Mouse (Mus musculus) stomach, postnatal 0 days (tissue): ENCODE data around the gene BC048679. TPM values are rescaled to one million over a fixed set of nuclear protein-coding genes. Genes with fewer than 3 reads are reported as not detected.

ENCODE experiments used
- ATAC-seq: fragments of 200-750 bp; cut with Nextera tagmentation; 2 replicates; pipeline ENCODE4 v1.8.0; 2017; ENCODE audit not compliant: low FRiP score, low TSS enrichment
- DNase-seq: peaks from one replicate; pipeline ENCODE4 v3.0.0-alpha.2; 2016; ENCODE audit warnings: low spot score
- H3K27ac ChIP-seq: fragments of 300-500 bp; sonication (generic); replicated peaks from 2 replicates; pipeline ENCODE4 v1.5.1; 2014; ENCODE audit warnings: mild to moderate bottlenecking, control low read depth
- H3K27me3 ChIP-seq: fragments of 300-500 bp; sonication (generic); 2 replicates; pipeline ENCODE4 v1.6.1; 2014; ENCODE audit warnings: low read length; ENCODE audit not compliant: control insufficient read depth, insufficient read depth
- H3K36me3 ChIP-seq: fragments of 300-500 bp; sonication (generic); 2 replicates; pipeline ENCODE4 v1.6.1; 2014; ENCODE audit warnings: low read length, mixed read lengths; ENCODE audit not compliant: control insufficient read depth, insufficient read depth
- H3K4me1 ChIP-seq: fragments of 300-500 bp; sonication (generic); replicated peaks from 2 replicates; pipeline ENCODE4 v1.6.1; 2014; ENCODE audit warnings: antibody characterized with exemption; ENCODE audit not compliant: control insufficient read depth, insufficient read depth
- H3K4me2 ChIP-seq: fragments of 300-500 bp; sonication (generic); replicated peaks from 2 replicates; pipeline ENCODE4 v1.6.1; 2014; ENCODE audit warnings: low read depth, mild to moderate bottlenecking, control low read depth, moderate library complexity
- H3K4me3 ChIP-seq: fragments of 300-500 bp; sonication (generic); 2 replicates; pipeline ENCODE4 v1.5.1; 2014; ENCODE audit warnings: low read depth, low read length, control low read depth
- H3K9ac ChIP-seq: fragments of 300-500 bp; sonication (generic); 2 replicates; pipeline ENCODE4 v1.6.1; 2014; ENCODE audit warnings: mild to moderate bottlenecking, low read length, control low read depth, mixed read lengths
- H3K9me3 ChIP-seq: fragments of 300-500 bp; sonication (generic); 2 replicates; pipeline ENCODE4 v1.6.1; 2016; ENCODE audit warnings: low read length; ENCODE audit not compliant: control insufficient read depth
- CTCF ChIP-seq: IDR thresholded peaks from 2 replicates; pipeline ENCODE4 v1.5.1; 2016; ENCODE audit warnings: antibody characterized with exemption, low read depth, mild to moderate bottlenecking, moderate library complexity
- EP300 ChIP-seq: optimal IDR thresholded peaks from 2 replicates; pipeline ENCODE3; 2016; ENCODE audit warnings: antibody characterized with exemption
- WGBS: fragments of 180-500 bp; shearing (Covaris S2); extraction: QIAGEN DNeasy Blood & Tissue Kit; methylation state at CpG from one replicate; pipeline ENCODE4 v1.1.7; 2014; 5-methylcytosine and 5-hydroxymethylcytosine counted together
- polyA plus RNA-seq: library from polyadenylated mRNA; unstranded; fragments of >200 nt; fragmentation: Nextera tagmentation; extraction: Ambion mirVana; gene quantifications from 2 replicates; pipeline ENCODE4 v1.2.1, GENCODE M21; 2015

The BC048679 gene
- polyA plus RNA-seq, 1 experiment from 2014 or later: not detected

- ATAC-seq (no peak), DNase-seq (no peak)
- TF ChIP-seq CTCF (no peak), EP300 (no peak)
- Histone ChIP-seq H3K27ac (no peak overlapping the region), H3K4me3 (no peak overlapping the region), H3K4me1 (no peaks in the 10 kb centered on the region), H3K36me3 (no peaks in the 10 kb centered on the region), H3K4me2 (no peak overlapping the region), H3K9ac (no peak overlapping the region), H3K27me3 (no peaks in the 10 kb centered on the region), H3K9me3 (no peaks in the 10 kb centered on the region)
- WGBS: 31% methylated on average over 13 of the region's 13 CpGs
Measured at GRCm38 (mm10) chr7:81514906-81515590, 17.0 kb upstream of the BC048679 start.

GRCm38 (mm10) chr7:81501050-81501449 is 3.0 kb upstream of the BC048679 start:
- Histone ChIP-seq H3K27me3 (no peaks in the 10 kb centered on the region), H3K4me2 (no peak overlapping the region), H3K36me3 (no peaks in the 10 kb centered on the region), H3K27ac (no peak overlapping the region), H3K9ac (no peak overlapping the region), H3K9me3 (no peaks in the 10 kb centered on the region), H3K4me1 (no peaks in the 10 kb centered on the region), H3K4me3 (no peak overlapping the region)
- 29% methylated on average over 2 of the region's 2 CpGs for WGBS
- ATAC-seq (no peak), DNase-seq (no peak)
- TF ChIP-seq CTCF: no peak
- no peak for TF ChIP-seq EP300

GRCm38 (mm10) chr7:81497171-81497570 is 910 bp downstream of the BC048679 start:
- H3K9ac ChIP-seq: no peak overlapping the region
- no peaks in the 10 kb centered on the region for H3K4me1 ChIP-seq
- H3K4me3 ChIP-seq: no peak overlapping the region
- H3K36me3 ChIP-seq: no peaks in the 10 kb centered on the region
- no peaks in the 10 kb centered on the region for H3K9me3 ChIP-seq
- DNase-seq: no peak
- ATAC-seq: no peak
- H3K27me3 ChIP-seq: 0 out of 2 replicates have a peak, but pooled peaks cover 3% of the 10 kb centered on the region
- no peak overlapping the region for H3K4me2 ChIP-seq
- no peak overlapping the region for H3K27ac ChIP-seq
- WGBS: 17% methylated on average over 6 of the region's 6 CpGs
- TF ChIP-seq CTCF: no peak
- TF ChIP-seq EP300: no peak

GRCm38 (mm10) chr7:81493331-81494021 is 4.6 kb downstream of the BC048679 start, which contains the start of gene Ap3b2:
Gene Ap3b2 (minus strand): TSS chr7:81493925.
- H3K4me3 ChIP-seq: peak within 1 kb of the TSS; percentile 40
- no peaks in the 10 kb centered on the region for H3K4me1 ChIP-seq
- peak within 1 kb of the TSS; percentile 62 for H3K4me2 ChIP-seq
- H3K27me3 ChIP-seq: 0 out of 2 replicates have a peak, but pooled peaks cover 3% of the 10 kb centered on the region
- H3K9me3 ChIP-seq: no peaks in the 10 kb centered on the region
- under 1% methylated on average over 50 of the region's 57 CpGs for WGBS
- DNase-seq (peak; percentile 79), ATAC-seq (peak; percentile 76)
- no peak within 1 kb of the TSS for H3K27ac ChIP-seq
- H3K9ac ChIP-seq: no peak within 1 kb of the TSS
- TF ChIP-seq EP300 (no peak), CTCF (no peak)
- H3K36me3 ChIP-seq: no peaks in the 10 kb centered on the region

- Histone ChIP-seq H3K4me1 (no peaks in the 10 kb centered on the region), H3K4me3 (peak overlapping the region; percentile 40; the same call in 1 of the 2 replicates)
Measured at GRCm38 (mm10) chr7:81492628-81493027, 5.5 kb downstream of the BC048679 start.

DNA sequence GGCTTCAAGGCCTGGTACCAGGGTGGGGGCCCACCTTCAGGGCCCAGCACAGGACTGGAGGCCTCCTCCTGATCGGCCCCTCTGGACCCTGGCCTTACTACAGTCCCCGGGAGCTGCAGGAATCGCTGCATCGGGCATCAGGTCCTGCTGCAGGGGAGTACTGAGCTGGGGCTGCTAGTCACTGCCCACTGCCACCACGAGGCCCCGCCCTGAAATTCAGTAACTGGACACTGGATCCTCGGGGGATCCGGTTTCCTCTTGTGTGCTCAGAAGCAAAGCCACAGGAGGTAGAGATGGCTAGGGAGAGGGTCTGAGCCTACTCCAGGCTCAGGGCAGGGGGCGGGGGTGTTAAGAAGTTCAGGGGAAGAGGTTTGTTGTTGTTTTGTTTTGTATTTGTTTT is 8.4 kb downstream of the BC048679 start:
- Histone ChIP-seq H3K9ac (no peak overlapping the region), H3K4me2 (no peak overlapping the region), H3K4me3 (no peak overlapping the region), H3K4me1 (no peaks in the 10 kb centered on the region), H3K27me3 (0 out of 2 replicates have a peak, but pooled peaks cover 3% of the 10 kb centered on the region), H3K9me3 (no peaks in the 10 kb centered on the region), H3K36me3 (no peaks in the 10 kb centered on the region), H3K27ac (no peak overlapping the region)
- ATAC-seq (no peak), DNase-seq (no peak)
- TF ChIP-seq CTCF: no peak
- no peak for TF ChIP-seq EP300
- WGBS: 10% methylated on average over 9 of the region's 9 CpGs

More at GRCm38 (mm10) chr7:81492628-81493027, 5.5 kb downstream of the BC048679 start:
- ATAC-seq (no peak), DNase-seq (no peak)
- no peak overlapping the region for H3K27ac ChIP-seq
- TF ChIP-seq CTCF (no peak), EP300 (no peak)
- H3K36me3 ChIP-seq: no peaks in the 10 kb centered on the region
- H3K9ac ChIP-seq: no peak overlapping the region
- 0 out of 2 replicates have a peak, but pooled peaks cover 3% of the 10 kb centered on the region for H3K27me3 ChIP-seq
- H3K9me3 ChIP-seq: no peaks in the 10 kb centered on the region
- peak overlapping the region; percentile 62; the same call in 1 of the 2 replicates for H3K4me2 ChIP-seq
- WGBS: 51% methylated on average over 9 of the region's 9 CpGs
